Mouse (Mus musculus): ENCODE results near the gene Cd247.

Gene Cd247

GRCm38 (mm10) chr1:165818145-165818860 lies 29.8 kb downstream of the Cd247 start:
- DNase-seq (ENCODE audit: low spot score in 2 of 2), result no peak

GRCm38 (mm10) chr1:165819147-165819546 lies 30.7 kb downstream of the Cd247 start:
- DNase-seq (ENCODE audit: low spot score in 2 of 2), result no peak

GRCm38 (mm10) chr1:165822031-165822430 lies 33.5 kb downstream of the Cd247 start:
- DNase-seq (ENCODE audit: low spot score in 2 of 2), result no peak

- peak in 1 of 2 experiments; percentile 56 for DNase-seq (ENCODE audit: low spot score in 2 of 2)
Measured at GRCm38 (mm10) chr1:165828173-165828572, 39.7 kb downstream of the Cd247 start.

GRCm38 (mm10) chr1:165828615-165829014 lies 40.1 kb downstream of the Cd247 start:
- DNase-seq (ENCODE audit: low spot score in 2 of 2), result no peak

GRCm38 (mm10) chr1:165829890-165830289 lies 41.4 kb downstream of the Cd247 start:
- no peak for DNase-seq (ENCODE audit: low spot score in 2 of 2)

- no peak for DNase-seq (ENCODE audit: low spot score in 2 of 2)
Measured at GRCm38 (mm10) chr1:165833244-165833643, 44.8 kb downstream of the Cd247 start.

- no peak for DNase-seq (ENCODE audit: low spot score in 2 of 2)
Measured at GRCm38 (mm10) chr1:165833910-165834632, 45.6 kb downstream of the Cd247 start.

GRCm38 (mm10) chr1:165834633-165834975 lies 46.1 kb downstream of the Cd247 start:
- no peak for DNase-seq (ENCODE audit: low spot score in 2 of 2)

GRCm38 (mm10) chr1:165836461-165836860 lies 48.0 kb downstream of the Cd247 start:
- no peak for DNase-seq (ENCODE audit: low spot score in 2 of 2)

GRCm38 (mm10) chr1:165837546-165837945 lies 49.1 kb downstream of the Cd247 start:
- no peak for DNase-seq (ENCODE audit: low spot score in 2 of 2)

GRCm38 (mm10) chr1:165839201-165839600 lies 50.7 kb downstream of the Cd247 start:
- DNase-seq (ENCODE audit: low spot score in 2 of 2), result no peak

- peak in 1 of 2 experiments; percentile 50 for DNase-seq (ENCODE audit: low spot score in 2 of 2)
Measured at GRCm38 (mm10) chr1:165840548-165841230, 52.2 kb downstream of the Cd247 start.

- DNase-seq (ENCODE audit: low spot score in 2 of 2), result no peak
Measured at GRCm38 (mm10) chr1:165842170-165842569, 53.7 kb downstream of the Cd247 start.

GRCm38 (mm10) chr1:165843586-165843985 lies 55.1 kb downstream of the Cd247 start:
- DNase-seq (ENCODE audit: low spot score in 2 of 2), result peak; percentile 67 to 74

- DNase-seq (ENCODE audit: low spot score in 2 of 2), result peak; percentile 64 to 73
Measured at GRCm38 (mm10) chr1:165844466-165844951, 56.0 kb downstream of the Cd247 start.

GRCm38 (mm10) chr1:165844956-165845355 lies 56.5 kb downstream of the Cd247 start:
- DNase-seq (ENCODE audit: low spot score in 2 of 2), result peak; percentile 84 to 86

- DNase-seq (ENCODE audit: low spot score in 2 of 2), result peak; percentile 77 to 78
Measured at GRCm38 (mm10) chr1:165845366-165845765, 56.9 kb downstream of the Cd247 start.

GRCm38 (mm10) chr1:165848417-165848816 lies 59.9 kb downstream of the Cd247 start:
- no peak for DNase-seq (ENCODE audit: low spot score in 2 of 2)

GRCm38 (mm10) chr1:165848881-165849280 lies 60.4 kb downstream of the Cd247 start:
- peak in 1 of 2 experiments; percentile 47 for DNase-seq (ENCODE audit: low spot score in 2 of 2)

GRCm38 (mm10) chr1:165849458-165850445 lies 61.3 kb downstream of the Cd247 start:
- DNase-seq (ENCODE audit: low spot score in 2 of 2), result no peak

Measured in thymus, postnatal 10 days (tissue).